ENCODE assay signal across 25 mouse cellular contexts in genomic region chr7:4936832-4937231, GRCm38 (mm10). TPM values are rescaled to one million over a fixed set of nuclear protein-coding genes. Genes with fewer than 3 reads are reported as not detected.
DNase-seq lines count a peak whose midpoint lies in the region; ATAC-seq lines count a peak whose summit lies in the region.
"Had no signal": no experiment of that assay in that cellular context is flagged by ENCODE, and none has a peak within 500 bp of the region (broad histone marks: within the 10 kb centered on the region; RNA-seq: fewer than 3 reads in every experiment).

No protein-coding gene starts in this region.

- peak; percentile 86 for DNase-seq in heart, adult 11 months
- DNase-seq in limb, embryonic 10.5 days (ENCODE audit: low spot score) = no peak
- DNase-seq in thymus, postnatal 10 days (ENCODE audit: low spot score in 2 of 2) = no peak
- no peak for DNase-seq in left cerebral cortex, postnatal 4 days
- DNase-seq: adrenal gland, adult 8-10 months; adrenal gland, postnatal 14 days; adrenal gland, postnatal 36 days; cerebellum, adult 11-12 months; cerebellum, adult 2 months; cerebellum, adult 9-11 months; cerebellum, postnatal 36 days; forebrain, postnatal 0 days had no signal

- no peak for ATAC-seq in heart, embryonic 12.5 days (ENCODE audit: insufficient number of reproducible peaks, low FRiP score)
- ATAC-seq in neural tube, embryonic 13.5 days (ENCODE audit: low read depth) = no peak
- no peak for ATAC-seq in neural tube, embryonic 15.5 days (ENCODE audit: low FRiP score)
- ATAC-seq: activated CD4-positive, CD25-positive, alpha-beta regulatory T cell, adult 4 months; forebrain, embryonic 13.5 days; forebrain, embryonic 15.5 days; forebrain, postnatal 0 days; Patski had no signal

- H3K4me2 ChIP-seq in heart, embryonic 12.5 days = no peak overlapping the region
- H3K4me2 ChIP-seq in neural tube, embryonic 13.5 days = no peak overlapping the region
- H3K4me2 ChIP-seq in neural tube, embryonic 15.5 days = no peak overlapping the region
- H3K4me2 ChIP-seq: embryonic facial prominence, embryonic 12.5 days; forebrain, embryonic 13.5 days; forebrain, embryonic 15.5 days had no signal

- H3K36me3 ChIP-seq in heart, embryonic 12.5 days = no peaks in the 10 kb centered on the region
- H3K36me3 ChIP-seq in neural tube, embryonic 13.5 days = no peaks in the 10 kb centered on the region
- no peaks in the 10 kb centered on the region for H3K36me3 ChIP-seq in neural tube, embryonic 15.5 days
- H3K36me3 ChIP-seq in limb, embryonic 10.5 days = no peaks in the 10 kb centered on the region
- H3K36me3 ChIP-seq: embryonic facial prominence, embryonic 10.5 days; embryonic facial prominence, embryonic 12.5 days; forebrain, embryonic 15.5 days; G1E had no signal

- H3K27me3 ChIP-seq in heart, embryonic 12.5 days (replicated peaks) = no peaks in the 10 kb centered on the region
- H3K27me3 ChIP-seq in neural tube, embryonic 13.5 days = no peaks in the 10 kb centered on the region
- no peaks in the 10 kb centered on the region for H3K27me3 ChIP-seq in neural tube, embryonic 15.5 days (replicated peaks)
- no peaks in the 10 kb centered on the region for H3K27me3 ChIP-seq in limb, embryonic 10.5 days (ENCODE audit: low read depth, poor library complexity, severe bottlenecking)
- H3K27me3 ChIP-seq: embryonic facial prominence, embryonic 12.5 days; forebrain, embryonic 13.5 days; forebrain, embryonic 15.5 days; Patski had no signal

- intact Hi-C loops in left cerebral cortex, postnatal 4 days (cut with DNase I) = loop anchor here (10.0 kb wide), 1 partner anchor 108 kb away; no protein-coding TSS in a partner anchor

- 0 out of 2 replicates have a peak, but pooled peaks cover 3% of the 10 kb centered on the region for H3K9me3 ChIP-seq in heart, embryonic 12.5 days (replicated peaks)
- peaks cover 5% of the 10 kb centered on the region; the same call in 1 of the 2 replicates for H3K9me3 ChIP-seq in neural tube, embryonic 13.5 days
- no peaks in the 10 kb centered on the region for H3K9me3 ChIP-seq in neural tube, embryonic 15.5 days (replicated peaks)
- H3K9me3 ChIP-seq in limb, embryonic 10.5 days (replicated peaks) = no peaks in the 10 kb centered on the region
- H3K9me3 ChIP-seq: forebrain, embryonic 13.5 days; forebrain, embryonic 15.5 days; G1E had no signal

- H3K4me3 ChIP-seq in heart, embryonic 12.5 days = no peak overlapping the region
- H3K4me3 ChIP-seq in neural tube, embryonic 13.5 days = no peak overlapping the region
- no peak overlapping the region for H3K4me3 ChIP-seq in neural tube, embryonic 15.5 days (replicated peaks)
- H3K4me3 ChIP-seq in limb, embryonic 10.5 days = no peak overlapping the region
- H3K4me3 ChIP-seq: embryonic facial prominence, embryonic 10.5 days; embryonic facial prominence, embryonic 12.5 days; forebrain, embryonic 13.5 days; forebrain, embryonic 15.5 days had no signal

- WGBS in heart, embryonic 12.5 days = 72% methylated on average over 10 of the region's 10 CpGs
- 77% methylated on average over 10 of the region's 10 CpGs for WGBS in neural tube, embryonic 13.5 days
- 81% methylated on average over 10 of the region's 10 CpGs for WGBS in neural tube, embryonic 15.5 days
- 84% methylated on average over 10 of the region's 10 CpGs for WGBS in limb, embryonic 10.5 days

- H3K4me1 ChIP-seq in heart, embryonic 12.5 days (replicated peaks) = no peaks in the 10 kb centered on the region
- H3K4me1 ChIP-seq in neural tube, embryonic 13.5 days (replicated peaks) = no peaks in the 10 kb centered on the region
- no peaks in the 10 kb centered on the region for H3K4me1 ChIP-seq in neural tube, embryonic 15.5 days
- H3K4me1 ChIP-seq in limb, embryonic 10.5 days = no peaks in the 10 kb centered on the region
- H3K4me1 ChIP-seq: embryonic facial prominence, embryonic 10.5 days; embryonic facial prominence, embryonic 12.5 days; forebrain, embryonic 13.5 days; forebrain, embryonic 15.5 days had no signal

- H3K27ac ChIP-seq in heart, embryonic 12.5 days (ENCODE audit: poor library complexity, severe bottlenecking) = no peak overlapping the region
- H3K27ac ChIP-seq in neural tube, embryonic 13.5 days (replicated peaks) = no peak overlapping the region
- H3K27ac ChIP-seq in neural tube, embryonic 15.5 days (replicated peaks) = no peak overlapping the region
- H3K27ac ChIP-seq in limb, embryonic 10.5 days = 0 out of 2 replicates have a peak overlapping the region, but pooled peaks have one; percentile 2
- H3K27ac ChIP-seq: embryonic facial prominence, embryonic 10.5 days; embryonic facial prominence, embryonic 12.5 days; forebrain, embryonic 13.5 days; forebrain, embryonic 15.5 days had no signal

- H3K9ac ChIP-seq in heart, embryonic 12.5 days = no peak overlapping the region
- H3K9ac ChIP-seq in neural tube, embryonic 13.5 days = 0 out of 2 replicates have a peak overlapping the region, but pooled peaks have one; percentile 3
- no peak overlapping the region for H3K9ac ChIP-seq in neural tube, embryonic 15.5 days (replicated peaks)
- H3K9ac ChIP-seq: embryonic facial prominence, embryonic 12.5 days; forebrain, embryonic 15.5 days; forebrain, postnatal 0 days had no signal

RNA-seq across cellular contexts. Expression of gene Ssc5d, which starts 11.2 kb away (rescaled TPM):
- polyA plus RNA-seq in heart, embryonic 12.5 days (2016; fragmentation: Nextera tagmentation; extraction: Ambion mirVana) = 1.5 and 1.7 TPM in 2 replicates
- 2.4 and 2.7 TPM in 2 replicates for polyA plus RNA-seq in neural tube, embryonic 13.5 days (2015; fragmentation: Nextera tagmentation; extraction: Ambion mirVana)
- 1.00 and 1.8 TPM in 2 replicates for polyA plus RNA-seq in neural tube, embryonic 15.5 days (2015; fragmentation: Nextera tagmentation; extraction: Ambion mirVana)
- 0.95 and 2.0 TPM in 2 replicates for polyA plus RNA-seq in limb, embryonic 10.5 days (2016; fragmentation: Nextera tagmentation; extraction: Ambion mirVana)
- total RNA-seq in left cerebral cortex, postnatal 4 days (2021) = 1 to 10 TPM; 3.1 to 3.6 TPM

RNA-seq across cellular contexts. Expression of gene Nat14, which starts 15.0 kb away (rescaled TPM):
- polyA plus RNA-seq in heart, embryonic 12.5 days (2016; fragmentation: Nextera tagmentation; extraction: Ambion mirVana) = 4.6 and 5.5 TPM in 2 replicates
- 21.5 and 23.2 TPM in 2 replicates for polyA plus RNA-seq in neural tube, embryonic 13.5 days (2015; fragmentation: Nextera tagmentation; extraction: Ambion mirVana)
- polyA plus RNA-seq in neural tube, embryonic 15.5 days (2015; fragmentation: Nextera tagmentation; extraction: Ambion mirVana) = 30.8 and 36.3 TPM in 2 replicates
- polyA plus RNA-seq in limb, embryonic 10.5 days (2016; fragmentation: Nextera tagmentation; extraction: Ambion mirVana) = 2.8 and 4.9 TPM in 2 replicates
- 10 to 100 TPM; 50.8 to 51.5 TPM for total RNA-seq in left cerebral cortex, postnatal 4 days (2021)
- polyA plus RNA-seq: activated CD4-positive, CD25-positive, alpha-beta regulatory T cell, adult 4 months had no signal

RNA-seq across cellular contexts. Expression of gene Zfp628, which starts 21.8 kb away (rescaled TPM):
- polyA plus RNA-seq in heart, embryonic 12.5 days (2016; fragmentation: Nextera tagmentation; extraction: Ambion mirVana) = 2.6 and 2.9 TPM in 2 replicates
- polyA plus RNA-seq in neural tube, embryonic 13.5 days (2015; fragmentation: Nextera tagmentation; extraction: Ambion mirVana) = 4.6 and 4.8 TPM in 2 replicates
- 3.1 and 4.0 TPM in 2 replicates for polyA plus RNA-seq in neural tube, embryonic 15.5 days (2015; fragmentation: Nextera tagmentation; extraction: Ambion mirVana)
- polyA plus RNA-seq in limb, embryonic 10.5 days (2016; fragmentation: Nextera tagmentation; extraction: Ambion mirVana) = 4.2 and 5.1 TPM in 2 replicates
- total RNA-seq in left cerebral cortex, postnatal 4 days (2021) = 10 to 100 TPM; 21.1 to 21.4 TPM

RNA-seq across cellular contexts. Expression of gene Sbk2, which starts 27.4 kb away (rescaled TPM):
- 2.1 and 2.6 TPM in 2 replicates for polyA plus RNA-seq in heart, embryonic 12.5 days (2016; fragmentation: Nextera tagmentation; extraction: Ambion mirVana)
- polyA plus RNA-seq in neural tube, embryonic 13.5 days (2015; fragmentation: Nextera tagmentation; extraction: Ambion mirVana) = not detected in 2 replicates
- polyA plus RNA-seq in neural tube, embryonic 15.5 days (2015; fragmentation: Nextera tagmentation; extraction: Ambion mirVana) = 0.14 TPM in 1 of 2 replicates, not detected in the other
- 0.10 and 0.18 TPM in 2 replicates for polyA plus RNA-seq in limb, embryonic 10.5 days (2016; fragmentation: Nextera tagmentation; extraction: Ambion mirVana)
- total RNA-seq in left cerebral cortex, postnatal 4 days (2021) = not detected
- total RNA-seq: forebrain, postnatal 0 days had no signal
- polyA plus RNA-seq: activated CD4-positive, CD25-positive, alpha-beta regulatory T cell, adult 4 months; forebrain, embryonic 11.5 days; forebrain, embryonic 13.5 days; forebrain, embryonic 15.5 days; forebrain, postnatal 0 days; G1E had no signal

RNA-seq across cellular contexts. Expression of gene Gm36210, which starts 30.5 kb away (rescaled TPM):
- polyA plus RNA-seq in heart, embryonic 12.5 days (2016; fragmentation: Nextera tagmentation; extraction: Ambion mirVana) = 0.27 and 0.30 TPM in 2 replicates
- polyA plus RNA-seq in neural tube, embryonic 13.5 days (2015; fragmentation: Nextera tagmentation; extraction: Ambion mirVana) = 0.35 and 0.47 TPM in 2 replicates
- polyA plus RNA-seq in neural tube, embryonic 15.5 days (2015; fragmentation: Nextera tagmentation; extraction: Ambion mirVana) = 0.23 and 0.37 TPM in 2 replicates
- not detected in 2 replicates for polyA plus RNA-seq in limb, embryonic 10.5 days (2016; fragmentation: Nextera tagmentation; extraction: Ambion mirVana)
- total RNA-seq in left cerebral cortex, postnatal 4 days (2021) = under 1 TPM; 0.50 to 0.74 TPM
- total RNA-seq: adrenal gland, adult 18-20 months; adrenal gland, postnatal 36 days; G1E had no signal
- polyA plus RNA-seq: activated CD4-positive, CD25-positive, alpha-beta regulatory T cell, adult 4 months; C2C12; embryonic facial prominence, embryonic 12.5 days; G1E; Patski had no signal
